Mouse (Mus musculus) neural tube, embryonic 14.5 days (tissue): Measurements from ENCODE around the gene Treml1. TPM values are rescaled to one million over a fixed set of nuclear protein-coding genes. Genes with fewer than 3 reads are reported as not detected.

Source experiments
- ATAC-seq: fragments of 200-750 bp; cut with Nextera tagmentation; 2 replicates; pipeline ENCODE4 v1.8.0; 2017; ENCODE audit warnings: low read depth, mild to moderate bottlenecking, moderate TSS enrichment, moderate library complexity
- H3K27ac ChIP-seq: fragments of 300-500 bp; sonication (generic); 2 replicates; pipeline ENCODE4 v1.5.1; 2014; ENCODE audit warnings: low read depth, mild to moderate bottlenecking, control low read depth, low read length, moderate library complexity, mixed read lengths
- H3K27me3 ChIP-seq: fragments of 300-500 bp; sonication (generic); 2 replicates; pipeline ENCODE4 v1.6.1; 2014; ENCODE audit warnings: low read length; ENCODE audit not compliant: control insufficient read depth, insufficient read depth
- H3K36me3 ChIP-seq: fragments of 300-500 bp; sonication (generic); 2 replicates; pipeline ENCODE4 v1.6.1; 2014; ENCODE audit warnings: low read length, mixed read lengths; ENCODE audit not compliant: control insufficient read depth, insufficient read depth
- H3K4me1 ChIP-seq: fragments of 300-500 bp; sonication (generic); 2 replicates; pipeline ENCODE4 v1.6.1; 2014; ENCODE audit warnings: low read length; ENCODE audit not compliant: control insufficient read depth, insufficient read depth
- H3K4me2 ChIP-seq: fragments of 300-500 bp; sonication (generic); 2 replicates; pipeline ENCODE4 v1.6.1; 2014; ENCODE audit warnings: mild to moderate bottlenecking, low read depth, low read length, control low read depth
- H3K4me3 ChIP-seq: fragments of 300-500 bp; sonication (generic); 2 replicates; pipeline ENCODE4 v1.5.1; 2014; ENCODE audit warnings: low read depth, low read length, control low read depth, mixed read lengths
- H3K9ac ChIP-seq: fragments of 300-500 bp; sonication (generic); replicated peaks from 2 replicates; pipeline ENCODE4 v1.6.1; 2014; ENCODE audit warnings: low read depth, mild to moderate bottlenecking, control low read depth, low read length, mixed read lengths
- H3K9me3 ChIP-seq: fragments of 300-500 bp; sonication (generic); 2 replicates; pipeline ENCODE4 v1.6.1; 2016; ENCODE audit warnings: low read length; ENCODE audit not compliant: control insufficient read depth
- WGBS: fragments of 180-500 bp; shearing (Covaris S2); extraction: QIAGEN DNeasy Blood & Tissue Kit; methylation state at CpG from one replicate; pipeline ENCODE4 v1.1.7; 2014; 5-methylcytosine and 5-hydroxymethylcytosine counted together
- polyA plus RNA-seq: library from polyadenylated mRNA; unstranded; fragments of >200 nt; fragmentation: Nextera tagmentation; extraction: Ambion mirVana; gene quantifications from 2 replicates; pipeline ENCODE4 v1.2.1, GENCODE M21; 2014

The Treml1 gene
- polyA plus RNA-seq, 1 experiment from 2014 or later: not detected

DNA sequence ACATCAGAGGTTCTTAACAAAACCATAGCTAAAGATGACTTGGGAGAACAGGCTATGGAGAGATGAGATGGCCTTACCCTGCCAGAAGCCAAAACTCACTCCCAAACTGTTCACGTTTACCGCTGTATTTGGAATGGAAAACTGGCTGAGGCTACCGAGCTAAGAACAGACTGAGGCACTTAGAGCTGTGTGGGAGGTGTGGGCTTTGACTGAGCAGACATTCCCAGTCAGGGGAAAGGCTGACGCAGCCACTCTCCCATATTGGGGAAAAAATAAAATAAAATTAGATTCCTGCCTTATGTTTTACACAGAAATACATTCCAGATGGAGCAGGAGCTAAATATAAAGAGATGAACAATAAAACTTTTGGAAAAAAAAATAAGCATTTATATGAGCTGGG lies 33.1 kb upstream of the Treml1 start:
- ATAC-seq: no peak
- 85% methylated on average over 4 of the region's 4 CpGs for WGBS

DNA sequence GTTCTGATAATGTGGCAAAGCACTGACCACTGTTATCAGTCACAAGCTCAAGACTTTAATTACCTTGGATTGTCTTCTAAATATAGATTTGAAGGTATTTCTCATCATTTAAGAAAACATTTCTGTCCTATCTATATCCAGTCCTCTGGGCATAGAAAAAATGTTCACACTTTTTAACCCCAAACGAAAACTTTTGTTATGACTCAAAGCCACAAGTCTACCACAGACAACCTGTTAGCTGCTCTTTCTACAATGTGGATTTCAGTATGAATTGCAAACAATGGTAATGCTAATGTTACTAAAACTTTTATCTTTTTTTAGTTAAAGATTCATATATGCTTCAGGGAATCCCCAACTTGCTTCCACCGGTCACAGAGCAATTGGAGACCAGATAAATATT lies 27.2 kb upstream of the Treml1 start:
- no peak overlapping the region for H3K4me3 ChIP-seq
- no peak overlapping the region for H3K27ac ChIP-seq
- no peaks in the 10 kb centered on the region for H3K36me3 ChIP-seq
- no peaks in the 10 kb centered on the region for H3K27me3 ChIP-seq
- ATAC-seq: no peak
- H3K9me3 ChIP-seq: no peaks in the 10 kb centered on the region
- no peak overlapping the region for H3K9ac ChIP-seq
- WGBS: 95% methylated on average over 2 of the region's 2 CpGs
- no peaks in the 10 kb centered on the region for H3K4me1 ChIP-seq
- no peak overlapping the region for H3K4me2 ChIP-seq

More for the DNA sequence above, 33.1 kb upstream of the Treml1 start:
- no peak overlapping the region for H3K4me2 ChIP-seq
- H3K9ac ChIP-seq: no peak overlapping the region
- H3K9me3 ChIP-seq: no peaks in the 10 kb centered on the region
- no peaks in the 10 kb centered on the region for H3K4me1 ChIP-seq
- no peaks in the 10 kb centered on the region for H3K36me3 ChIP-seq
- H3K27me3 ChIP-seq: no peaks in the 10 kb centered on the region
- no peak overlapping the region for H3K4me3 ChIP-seq
- no peak overlapping the region for H3K27ac ChIP-seq

DNA sequence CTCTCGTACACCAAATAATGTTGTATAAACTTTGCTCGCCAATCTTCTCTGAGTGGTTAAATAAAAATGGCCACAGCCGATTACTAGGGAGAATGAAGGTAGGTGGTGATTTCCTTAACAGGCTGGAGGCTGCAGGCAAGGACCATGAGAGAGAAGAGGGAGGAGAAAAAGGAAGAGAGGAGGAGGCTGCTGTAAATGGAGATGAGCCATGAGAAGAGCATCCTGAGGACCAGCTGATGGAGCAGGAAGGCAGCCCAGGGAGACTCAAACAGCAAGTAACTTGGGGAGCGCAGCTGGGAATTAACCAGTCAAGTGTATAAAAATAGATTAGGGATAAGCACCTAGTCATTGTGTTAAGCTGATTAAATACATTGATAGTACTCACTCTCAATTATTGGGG lies 25.5 kb upstream of the Treml1 start:
- no peak for ATAC-seq
- no peaks in the 10 kb centered on the region for H3K4me1 ChIP-seq
- no peak overlapping the region for H3K9ac ChIP-seq

DNA sequence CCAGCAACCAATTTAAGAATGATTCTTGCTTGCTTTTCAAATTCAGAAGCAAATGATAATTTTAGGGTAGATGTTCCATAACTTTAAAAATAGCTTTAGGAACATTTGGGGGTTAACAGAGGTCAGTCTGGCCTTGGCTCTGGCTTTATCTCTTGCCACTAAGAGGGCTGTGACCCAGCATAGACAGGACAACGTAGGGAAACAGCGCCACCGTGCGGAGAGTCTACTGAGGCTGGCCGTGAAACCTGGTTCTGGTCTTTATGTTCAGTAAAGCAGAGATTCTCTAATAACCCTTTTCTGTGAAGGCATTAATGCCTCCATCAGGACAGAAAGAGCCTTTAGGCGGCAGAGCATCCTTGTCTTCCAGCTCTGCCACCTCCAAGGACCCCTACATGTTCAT lies 22.9 kb upstream of the Treml1 start:
- Histone ChIP-seq H3K27ac (no peak overlapping the region), H3K36me3 (no peaks in the 10 kb centered on the region), H3K27me3 (no peaks in the 10 kb centered on the region), H3K9me3 (no peaks in the 10 kb centered on the region), H3K4me1 (no peaks in the 10 kb centered on the region), H3K4me2 (no peak overlapping the region), H3K9ac (no peak overlapping the region), H3K4me3 (no peak overlapping the region)
- ATAC-seq: no peak
- 4% methylated on average over 6 of the region's 6 CpGs for WGBS

More for the DNA sequence above, 25.5 kb upstream of the Treml1 start:
- no peaks in the 10 kb centered on the region for H3K27me3 ChIP-seq
- H3K4me2 ChIP-seq: no peak overlapping the region
- no peak overlapping the region for H3K27ac ChIP-seq
- no peak overlapping the region for H3K4me3 ChIP-seq
- no peaks in the 10 kb centered on the region for H3K36me3 ChIP-seq
- WGBS: 91% methylated on average over 4 of the region's 4 CpGs
- H3K9me3 ChIP-seq: no peaks in the 10 kb centered on the region

DNA sequence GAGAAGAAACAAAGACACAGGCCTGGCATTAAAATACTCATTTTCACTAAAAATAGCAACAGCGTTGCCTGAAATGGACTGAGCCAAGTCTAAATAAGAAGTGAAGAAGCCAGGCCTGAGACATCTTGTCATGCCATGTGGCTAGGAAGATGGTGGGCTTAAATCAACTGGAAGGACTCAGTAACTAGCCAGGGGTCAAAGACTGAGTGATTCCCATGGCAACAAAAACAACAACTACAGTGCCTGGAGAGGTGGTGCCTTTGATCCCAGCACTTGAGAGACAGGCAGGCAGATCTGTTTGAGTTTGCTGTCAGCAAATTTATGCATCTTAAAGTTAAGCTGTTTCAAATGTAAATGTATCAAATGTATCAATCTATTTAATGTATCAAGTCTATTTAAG lies 19.4 kb upstream of the Treml1 start:
- H3K27ac ChIP-seq: no peak overlapping the region
- ATAC-seq: no peak

DNA sequence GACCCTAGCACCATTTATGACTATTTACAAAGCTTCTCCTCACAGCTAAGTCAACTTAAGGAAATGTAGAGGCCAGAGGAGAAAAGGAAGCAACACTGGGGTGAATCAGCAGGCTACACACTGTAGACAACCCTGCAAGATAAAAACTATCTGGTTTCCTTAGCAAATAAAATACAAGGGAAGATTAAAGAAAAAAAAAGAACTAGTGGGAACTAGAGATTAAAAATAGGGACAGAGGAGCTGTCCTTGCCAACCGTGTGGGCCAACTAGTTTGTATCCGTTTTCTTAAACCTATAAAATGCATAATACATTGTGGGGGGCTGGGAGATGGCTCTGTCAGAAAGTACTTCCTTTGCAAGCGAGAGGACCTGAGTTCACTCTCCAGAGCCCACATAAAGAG lies 17.8 kb upstream of the Treml1 start:
- ATAC-seq: no peak
- H3K4me2 ChIP-seq: no peak overlapping the region
- no peak overlapping the region for H3K4me3 ChIP-seq
- no peaks in the 10 kb centered on the region for H3K9me3 ChIP-seq
- no peak overlapping the region for H3K9ac ChIP-seq
- no peaks in the 10 kb centered on the region for H3K27me3 ChIP-seq
- no peaks in the 10 kb centered on the region for H3K36me3 ChIP-seq
- H3K4me1 ChIP-seq: no peaks in the 10 kb centered on the region
- no peak overlapping the region for H3K27ac ChIP-seq
- WGBS: 73% methylated on average over 3 of the region's 3 CpGs

More for the DNA sequence above, 19.4 kb upstream of the Treml1 start:
- no peak overlapping the region for H3K4me3 ChIP-seq
- H3K4me2 ChIP-seq: no peak overlapping the region
- no peaks in the 10 kb centered on the region for H3K4me1 ChIP-seq
- no peaks in the 10 kb centered on the region for H3K9me3 ChIP-seq
- no peak overlapping the region for H3K9ac ChIP-seq
- no peaks in the 10 kb centered on the region for H3K27me3 ChIP-seq
- H3K36me3 ChIP-seq: no peaks in the 10 kb centered on the region
- 91% methylated on average over 1 of the region's 1 CpGs for WGBS

DNA sequence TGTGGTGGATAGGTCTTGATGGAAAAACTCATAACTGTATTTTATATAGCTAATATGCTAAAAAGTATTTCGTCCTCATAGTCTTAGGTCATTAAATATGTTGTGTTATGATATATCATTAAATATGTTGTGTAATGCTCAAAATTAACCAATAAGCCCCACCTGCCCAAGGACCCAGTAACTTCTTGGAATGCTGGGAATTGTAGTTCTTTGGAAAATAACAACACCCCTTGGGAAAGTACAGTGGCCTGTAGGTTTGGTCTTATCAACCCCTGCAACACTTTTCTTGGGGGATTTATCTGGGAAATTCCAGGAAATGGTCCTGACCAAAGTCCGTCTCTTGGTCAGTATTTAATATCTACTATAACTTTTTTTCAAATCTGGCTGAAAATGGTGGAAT lies 16.7 kb upstream of the Treml1 start:
- Histone ChIP-seq H3K27me3 (no peaks in the 10 kb centered on the region), H3K36me3 (no peaks in the 10 kb centered on the region), H3K4me2 (no peak overlapping the region), H3K4me1 (no peaks in the 10 kb centered on the region), H3K9me3 (no peaks in the 10 kb centered on the region), H3K9ac (no peak overlapping the region), H3K4me3 (no peak overlapping the region), H3K27ac (no peak overlapping the region)
- no peak for ATAC-seq
- 95% methylated on average over 2 of the region's 2 CpGs for WGBS

DNA sequence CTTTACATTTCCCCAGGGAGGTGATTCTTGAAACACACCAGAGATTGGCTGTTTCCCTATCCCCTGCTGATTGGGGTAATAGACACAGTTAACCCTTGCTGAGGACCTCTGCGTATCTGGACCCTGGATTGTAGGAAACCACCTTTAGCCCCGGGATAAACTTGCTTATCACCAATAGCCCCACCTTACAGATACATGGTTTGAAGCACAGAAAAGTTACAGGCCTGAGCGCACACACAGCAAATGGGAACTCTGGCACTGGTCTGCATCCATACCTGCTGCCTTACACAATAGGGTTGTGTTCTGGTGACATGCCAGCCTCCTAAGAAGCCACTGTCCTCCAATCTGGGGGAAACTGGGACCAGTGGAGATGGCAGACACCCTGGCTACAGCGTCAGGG lies 13.9 kb upstream of the Treml1 start:
- H3K36me3 ChIP-seq: no peaks in the 10 kb centered on the region
- H3K4me1 ChIP-seq: no peaks in the 10 kb centered on the region
- H3K4me3 ChIP-seq: no peak overlapping the region

DNA sequence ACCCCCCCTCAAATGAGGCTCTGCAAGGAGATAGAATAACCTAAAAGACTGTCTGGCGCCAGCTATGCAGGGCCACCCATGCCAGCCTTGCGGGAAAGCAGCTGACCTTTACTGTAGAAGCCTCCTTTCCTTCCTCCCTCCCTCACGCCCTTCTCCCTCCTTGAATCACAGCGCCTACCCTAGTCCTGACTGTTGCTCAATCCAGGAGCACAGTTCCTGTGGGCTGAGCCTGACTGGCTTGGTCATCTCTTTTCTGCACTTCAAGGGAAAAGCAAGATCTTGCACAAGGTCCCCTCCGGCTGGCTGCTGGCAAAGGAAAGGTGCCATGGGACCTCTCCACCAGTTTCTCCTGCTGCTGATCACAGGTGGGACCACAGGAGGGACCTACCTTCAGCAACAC lies 13.5 kb upstream of the Treml1 start, which contains the start of gene Trem2:
TSS of gene Trem2 (plus strand) at position 171 of the 400 bp plus-strand sequence.
- Histone ChIP-seq H3K4me1 (no peaks in the 10 kb centered on the region), H3K9me3 (no peaks in the 10 kb centered on the region), H3K27ac (no peak within 1 kb of the TSS), H3K4me3 (no peak within 1 kb of the TSS), H3K4me2 (no peak within 1 kb of the TSS), H3K27me3 (no peaks in the 10 kb centered on the region), H3K9ac (no peak within 1 kb of the TSS), H3K36me3 (no peaks in the 10 kb centered on the region)
- 91% methylated on average over 5 of the region's 5 CpGs for WGBS
- no peak for ATAC-seq

More for the DNA sequence above, 13.9 kb upstream of the Treml1 start:
- 83% methylated on average over 4 of the region's 4 CpGs for WGBS
- Histone ChIP-seq H3K4me2 (no peak overlapping the region), H3K27me3 (no peaks in the 10 kb centered on the region), H3K9ac (no peak overlapping the region), H3K27ac (no peak overlapping the region), H3K9me3 (no peaks in the 10 kb centered on the region)
- ATAC-seq: no peak

DNA sequence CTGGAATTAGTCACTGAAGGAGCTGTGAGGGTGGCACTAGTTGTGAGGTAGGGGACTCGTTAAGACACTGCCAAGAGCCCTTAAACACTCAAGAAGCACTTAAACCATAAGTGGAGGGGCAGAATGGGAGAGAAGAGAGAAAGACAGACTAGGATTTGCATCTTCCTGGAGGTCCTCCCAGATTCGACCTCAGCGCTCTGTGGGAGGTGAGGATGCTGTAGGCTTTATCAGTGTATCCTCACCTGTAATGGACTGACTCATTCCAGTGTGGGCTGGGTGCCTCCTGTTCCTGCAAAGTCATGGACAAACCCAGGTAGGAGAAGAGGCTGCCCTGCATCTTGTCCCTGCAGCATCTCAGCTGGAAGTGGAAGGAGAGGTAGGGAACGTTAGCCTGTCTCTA lies 12.9 kb upstream of the Treml1 start:
- H3K4me3 ChIP-seq: no peak overlapping the region
- H3K9me3 ChIP-seq: no peaks in the 10 kb centered on the region
- no peak overlapping the region for H3K27ac ChIP-seq
- WGBS: 71% methylated on average over 4 of the region's 4 CpGs
- no peak overlapping the region for H3K9ac ChIP-seq
- H3K36me3 ChIP-seq: no peaks in the 10 kb centered on the region
- H3K4me2 ChIP-seq: no peak overlapping the region
- no peaks in the 10 kb centered on the region for H3K27me3 ChIP-seq
- no peaks in the 10 kb centered on the region for H3K4me1 ChIP-seq
- no peak for ATAC-seq
